Mouse (Mus musculus) MEL (cell line): Measurements from ENCODE around the gene Ccdc85c.

Source experiments
- CTCF ChIP-seq, 3 experiments: IDR thresholded peaks in 2 of 3; conservative IDR thresholded peaks in 1 of 3; 2 replicates each; pipeline ENCODE4 v1.5.1; 2011 to 2012; ENCODE audit warnings: low read length in 3 of 3, low read depth in 2 of 3, mild to moderate bottlenecking in 2 of 3, improper control_type of control experiment in 1 of 3, inconsistent platforms in 1 of 3, mixed read lengths in 1 of 3, moderate library complexity in 1 of 3; ENCODE audit not compliant: control insufficient read depth in 1 of 3, insufficient read depth in 1 of 3, poor library complexity in 1 of 3, severe bottlenecking in 1 of 3
- EP300 ChIP-seq, 2 experiments: IDR thresholded peaks; 2 replicates each; pipeline ENCODE4 v1.6.1; 2011; ENCODE audit warnings: improper control_type of control experiment in 2 of 2, low read length in 2 of 2, low read depth in 1 of 2, mild to moderate bottlenecking in 1 of 2
- ETS1 ChIP-seq: IDR thresholded peaks from 2 replicates; pipeline ENCODE4 v1.6.1; 2012; ENCODE audit warnings: low read depth, mild to moderate bottlenecking, inconsistent platforms, low read length, improper control_type of control experiment, moderate library complexity
- JUND ChIP-seq: IDR thresholded peaks from 2 replicates; pipeline ENCODE4 v1.6.1; 2011; ENCODE audit warnings: low read depth, mild to moderate bottlenecking, improper control_type of control experiment, low read length
- MXI1 ChIP-seq: IDR thresholded peaks from 2 replicates; pipeline ENCODE4 v1.6.1; 2011; ENCODE audit warnings: mild to moderate bottlenecking, low read depth, low read length, improper control_type of control experiment
- NRF1 ChIP-seq: IDR thresholded peaks from 2 replicates; pipeline ENCODE4 v1.6.1; 2014; ENCODE audit warnings: low read depth, mild to moderate bottlenecking, inconsistent platforms, low read length, improper control_type of control experiment, moderate library complexity; ENCODE audit not compliant: poor library complexity, insufficient read depth, severe bottlenecking
- POLR2A ChIP-seq, 2 experiments: IDR thresholded peaks; 2 replicates each; pipeline ENCODE4 v1.6.1; 2011 to 2012; ENCODE audit warnings: low read length in 2 of 2, mild to moderate bottlenecking in 2 of 2, control low read depth in 1 of 2, improper control_type of control experiment in 1 of 2, low read depth in 1 of 2, moderate library complexity in 1 of 2; ENCODE audit not compliant: control insufficient read depth in 1 of 2, insufficient read depth in 1 of 2, poor library complexity in 1 of 2
- POLR2AphosphoS5 ChIP-seq: IDR thresholded peaks from 2 replicates; pipeline ENCODE4 v1.6.1; 2012; ENCODE audit warnings: low read depth, borderline replicate concordance, mild to moderate bottlenecking, inconsistent platforms, low read length, moderate library complexity, mixed read lengths
- TCF12 ChIP-seq: IDR thresholded peaks from 2 replicates; pipeline ENCODE4 v1.6.1; 2014; ENCODE audit warnings: low read depth, mild to moderate bottlenecking, inconsistent platforms, low read length, improper control_type of control experiment, moderate library complexity

DNA sequence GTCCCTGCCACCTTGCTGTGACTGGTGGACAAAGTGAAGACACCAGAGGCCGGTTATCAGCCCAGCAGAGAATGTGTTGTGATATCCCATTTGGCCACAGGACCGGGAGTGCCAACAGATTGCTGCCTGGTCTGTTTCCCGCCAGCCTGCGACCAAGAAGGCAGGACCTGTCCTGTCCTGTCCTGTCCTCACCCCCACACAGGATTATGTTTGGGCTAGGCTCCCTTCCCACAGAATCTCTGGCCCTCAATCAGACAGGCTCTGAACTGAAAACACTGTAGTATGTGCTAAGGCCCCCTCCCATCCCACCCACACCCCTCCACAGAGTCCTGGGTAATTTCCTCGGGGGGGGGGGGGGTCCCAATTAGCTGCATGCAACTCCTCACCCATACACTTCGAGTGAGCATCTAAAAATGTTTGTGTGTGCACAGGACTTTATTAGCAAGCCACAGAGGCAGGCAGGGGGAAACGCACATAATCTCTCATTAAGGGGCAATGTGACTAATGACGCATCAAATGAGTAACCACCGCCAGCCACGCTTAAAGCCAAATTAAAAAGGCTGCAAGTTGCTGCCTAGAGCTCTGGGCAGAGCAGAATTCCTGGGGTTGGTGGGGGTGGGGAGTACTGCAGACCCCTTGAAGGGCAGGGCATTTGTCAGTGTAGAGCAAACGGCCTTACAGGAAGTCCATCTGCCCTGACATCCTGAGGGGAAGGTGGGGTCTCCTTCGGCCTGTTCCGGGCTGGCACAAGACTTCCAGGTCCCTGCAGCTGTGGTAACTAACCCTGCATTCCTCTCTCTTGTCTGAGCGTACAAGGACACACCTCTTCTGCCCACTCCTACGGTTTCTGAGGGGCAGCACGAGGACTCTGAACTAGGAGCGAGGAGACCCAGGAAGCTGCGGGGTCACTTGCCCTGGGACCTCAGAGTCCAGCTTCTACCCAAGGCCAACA is 61.9 kb downstream of the Ccdc85c start:
- TF ChIP-seq POLR2A (IDR thresholded peaks at IDR 0.05; ENCODE audit: control insufficient read depth in 1 of 2, insufficient read depth in 1 of 2, low read depth in 1 of 2, low read length in 2 of 2, poor library complexity in 1 of 2) (no peak), EP300 (IDR thresholded peaks at IDR 0.05; ENCODE audit: low read depth in 1 of 2, low read length in 2 of 2) (no peak), CTCF (IDR thresholded peaks at IDR 0.05 in 2 of 3, conservative IDR thresholded peaks at IDR 0.05 in 1 of 3; ENCODE audit: control insufficient read depth in 1 of 3, insufficient read depth in 1 of 3, low read depth in 2 of 3, low read length in 3 of 3, poor library complexity in 1 of 3, severe bottlenecking in 1 of 3) (no peak), TCF12 (no peak), NRF1 (no peak), JUND (no peak), ETS1 (no peak), MXI1 (no peak), POLR2AphosphoS5 (no peak)
